Mouse (Mus musculus): ENCODE measurements around the gene Zfp526. TPM values are rescaled to one million over a fixed set of nuclear protein-coding genes. Genes with fewer than 3 reads are reported as not detected.
A peak's percentile ranks its signal among the peaks of the same experiment; 100 is the strongest.

Zfp526 gene
- polyA plus RNA-seq, 1 experiment from 2014 or later: 3.0 TPM

DNA sequence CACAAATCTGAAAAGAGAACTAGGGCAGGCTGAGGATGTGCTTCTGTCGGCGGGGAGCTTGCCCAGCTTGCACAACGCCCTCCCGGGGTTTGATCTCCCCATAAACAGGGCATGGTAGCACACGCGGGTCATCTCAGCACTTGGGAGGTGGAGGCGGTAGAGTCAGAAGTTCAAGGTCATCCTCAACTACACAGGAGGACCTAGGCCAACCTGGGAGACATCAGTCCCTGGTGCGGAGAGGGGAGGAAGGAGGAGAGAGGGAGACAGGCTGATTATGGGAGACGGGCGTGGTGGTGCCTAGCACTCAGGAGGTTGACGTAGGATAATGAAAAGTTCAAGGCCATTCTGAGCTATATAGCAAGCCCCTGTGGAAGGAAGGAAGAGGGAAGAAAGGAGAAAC is 30.4 kb upstream of the Zfp526 start:
- Histone ChIP-seq H3K27me3 (ENCODE audit: insufficient read depth, poor library complexity, severe bottlenecking) (peaks cover 7% of the 10 kb centered on the region; the same call in 1 of the 2 replicates), H3K4me1 (no peaks in the 10 kb centered on the region), H3K36me3 (no peaks in the 10 kb centered on the region), H3K27ac (no peak overlapping the region), H3K9me3 (no peaks in the 10 kb centered on the region), H3K4me3 (no peak overlapping the region)
- 82% methylated on average over 11 of the region's 11 CpGs for WGBS
- no peak for DNase-seq (ENCODE audit: low spot score)

DNA sequence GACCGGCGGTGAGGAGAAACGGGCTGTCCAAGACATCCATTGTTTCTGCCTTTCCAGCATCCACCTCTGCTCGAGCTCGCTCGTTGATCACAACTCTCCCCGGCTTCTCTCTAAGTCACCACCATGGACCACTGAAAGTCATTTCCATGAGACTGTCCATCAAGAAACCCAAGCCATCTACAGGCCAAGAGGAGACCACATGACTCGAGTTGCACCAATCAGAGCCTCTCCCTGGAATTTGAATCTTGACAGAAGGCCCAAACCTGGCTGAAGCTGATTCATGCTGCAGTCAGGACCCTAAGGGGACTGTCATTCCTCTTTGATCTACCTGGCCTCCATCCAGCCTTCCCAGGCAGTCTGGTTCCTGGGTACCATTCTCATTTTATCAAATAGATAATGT is 29.1 kb upstream of the Zfp526 start:
- Histone ChIP-seq H3K27me3 (ENCODE audit: insufficient read depth, poor library complexity, severe bottlenecking) (no peaks in the 10 kb centered on the region), H3K9me3 (no peaks in the 10 kb centered on the region), H3K4me1 (no peaks in the 10 kb centered on the region), H3K4me3 (no peak overlapping the region), H3K27ac (no peak overlapping the region), H3K36me3 (no peaks in the 10 kb centered on the region)
- WGBS: 73% methylated on average over 8 of the region's 8 CpGs
- no peak for DNase-seq (ENCODE audit: low spot score)

DNA sequence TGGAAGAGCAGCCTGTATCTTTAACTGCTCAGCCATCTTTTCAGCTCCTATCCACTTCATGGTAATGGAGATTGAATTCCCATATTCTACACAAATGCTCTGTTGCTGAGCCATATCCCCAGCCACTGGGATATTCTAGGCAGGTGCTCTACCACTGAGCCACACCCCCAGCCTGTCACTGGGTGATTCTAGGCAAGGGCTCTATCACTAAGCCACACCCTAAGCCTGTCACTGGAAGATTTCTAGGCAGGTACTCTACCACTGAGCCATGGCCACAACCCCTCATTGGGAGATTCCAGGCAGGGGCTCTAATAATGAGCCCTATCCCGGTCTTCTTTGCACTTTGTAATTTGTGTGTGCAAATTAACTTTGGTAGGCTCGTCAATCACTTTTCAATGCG is 26.1 kb upstream of the Zfp526 start:
- Histone ChIP-seq H3K27ac (no peak overlapping the region), H3K27me3 (ENCODE audit: insufficient read depth, poor library complexity, severe bottlenecking) (no peaks in the 10 kb centered on the region), H3K4me1 (0 out of 2 replicates have a peak, but pooled peaks cover 6% of the 10 kb centered on the region), H3K4me3 (no peak overlapping the region), H3K36me3 (no peaks in the 10 kb centered on the region), H3K9me3 (no peaks in the 10 kb centered on the region)
- WGBS: 75% methylated on average over 3 of the region's 3 CpGs
- no peak for DNase-seq (ENCODE audit: low spot score)

DNA sequence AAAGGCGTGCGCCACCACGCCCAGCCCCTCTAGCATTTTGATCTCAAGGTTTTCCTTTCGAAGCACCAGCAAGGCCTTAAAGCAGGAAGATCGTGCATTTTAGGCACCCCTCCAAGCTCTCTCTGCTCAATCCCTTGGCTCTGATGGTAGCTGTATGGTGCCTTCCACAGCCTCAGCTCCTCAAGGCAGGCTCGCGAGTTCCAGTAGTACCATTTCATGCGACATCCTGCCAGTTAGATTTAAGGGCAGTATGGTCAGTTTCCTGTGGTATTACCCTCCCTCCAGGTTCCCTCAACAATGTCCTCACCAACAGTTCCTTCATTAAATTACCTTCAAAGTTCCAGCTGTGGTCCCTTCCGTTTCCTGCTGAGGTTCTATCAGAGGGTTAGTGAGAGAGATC is 25.1 kb upstream of the Zfp526 start:
- Histone ChIP-seq H3K9me3 (no peaks in the 10 kb centered on the region), H3K27me3 (ENCODE audit: insufficient read depth, poor library complexity, severe bottlenecking) (no peaks in the 10 kb centered on the region), H3K4me3 (no peak overlapping the region), H3K36me3 (no peaks in the 10 kb centered on the region), H3K4me1 (0 out of 2 replicates have a peak, but pooled peaks cover 6% of the 10 kb centered on the region), H3K27ac (no peak overlapping the region)
- DNase-seq (ENCODE audit: low spot score): no peak
- WGBS: 84% methylated on average over 9 of the region's 9 CpGs

DNA sequence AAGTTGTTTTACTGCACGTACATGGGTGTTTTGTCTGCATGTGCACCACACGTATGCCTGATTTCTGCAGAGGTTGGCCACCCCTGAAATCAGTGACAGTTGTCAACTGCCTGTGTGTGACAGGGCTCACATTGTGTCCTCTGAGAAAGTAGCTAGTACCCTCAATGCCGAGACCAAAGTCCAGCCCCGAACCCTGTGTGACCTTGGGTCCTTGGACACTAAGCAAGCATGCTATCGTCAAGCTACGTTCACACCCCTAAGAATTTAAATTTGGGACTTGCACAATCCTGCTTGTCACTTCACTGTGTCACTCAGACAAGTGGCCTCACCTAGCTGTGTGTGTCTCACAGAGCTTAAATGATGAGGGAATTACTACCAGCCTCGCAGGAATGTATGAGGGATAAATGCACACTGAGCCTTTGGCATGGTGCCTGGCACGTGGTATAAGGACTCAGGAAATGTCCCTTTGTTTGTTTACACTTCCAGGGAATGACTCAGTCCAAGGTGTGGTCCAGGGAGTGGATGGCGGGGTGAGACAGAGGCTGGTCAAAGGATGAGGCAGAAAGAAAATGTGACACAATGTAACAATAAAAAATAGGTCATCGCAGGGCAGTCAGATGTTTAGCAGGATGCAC is 23.7 kb upstream of the Zfp526 start:
- no peak for DNase-seq (ENCODE audit: low spot score)
- H3K4me3 ChIP-seq: no peak overlapping the region
- no peak overlapping the region for H3K27ac ChIP-seq
- H3K4me1 ChIP-seq: 0 out of 2 replicates have a peak, but pooled peaks cover 6% of the 10 kb centered on the region
- 56% methylated on average over 10 of the region's 10 CpGs for WGBS
- peaks cover 6% of the 10 kb centered on the region for H3K36me3 ChIP-seq
- no peaks in the 10 kb centered on the region for H3K27me3 ChIP-seq (ENCODE audit: insufficient read depth, poor library complexity, severe bottlenecking)
- no peaks in the 10 kb centered on the region for H3K9me3 ChIP-seq

DNA sequence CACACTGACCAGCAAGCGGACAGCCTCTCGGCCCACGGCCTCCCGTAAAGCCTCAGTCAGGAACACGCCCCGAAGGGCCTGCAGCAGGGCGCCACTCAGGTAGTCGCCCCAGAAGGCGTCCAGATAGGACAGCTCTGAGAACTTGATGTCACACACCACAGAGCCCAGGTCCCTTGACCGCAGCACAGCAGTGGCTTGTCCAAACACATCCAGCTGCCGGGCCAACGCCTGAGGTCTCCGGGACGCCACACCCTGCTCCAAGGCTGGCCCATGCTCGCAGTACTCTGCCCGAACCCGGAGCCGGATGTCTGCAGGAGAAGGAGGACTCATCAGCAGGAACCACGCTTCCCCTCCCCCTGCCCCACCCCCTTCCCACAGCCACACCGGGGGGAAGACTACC is 17.6 kb upstream of the Zfp526 start:
- no peak for DNase-seq (ENCODE audit: low spot score)
- WGBS: 92% methylated on average over 20 of the region's 20 CpGs
- H3K36me3 ChIP-seq: peaks cover 35% of the 10 kb centered on the region
- no peaks in the 10 kb centered on the region for H3K9me3 ChIP-seq
- H3K27me3 ChIP-seq (ENCODE audit: insufficient read depth, poor library complexity, severe bottlenecking): no peaks in the 10 kb centered on the region
- H3K27ac ChIP-seq: no peak overlapping the region
- no peak overlapping the region for H3K4me3 ChIP-seq
- peaks cover 14% of the 10 kb centered on the region for H3K4me1 ChIP-seq

DNA sequence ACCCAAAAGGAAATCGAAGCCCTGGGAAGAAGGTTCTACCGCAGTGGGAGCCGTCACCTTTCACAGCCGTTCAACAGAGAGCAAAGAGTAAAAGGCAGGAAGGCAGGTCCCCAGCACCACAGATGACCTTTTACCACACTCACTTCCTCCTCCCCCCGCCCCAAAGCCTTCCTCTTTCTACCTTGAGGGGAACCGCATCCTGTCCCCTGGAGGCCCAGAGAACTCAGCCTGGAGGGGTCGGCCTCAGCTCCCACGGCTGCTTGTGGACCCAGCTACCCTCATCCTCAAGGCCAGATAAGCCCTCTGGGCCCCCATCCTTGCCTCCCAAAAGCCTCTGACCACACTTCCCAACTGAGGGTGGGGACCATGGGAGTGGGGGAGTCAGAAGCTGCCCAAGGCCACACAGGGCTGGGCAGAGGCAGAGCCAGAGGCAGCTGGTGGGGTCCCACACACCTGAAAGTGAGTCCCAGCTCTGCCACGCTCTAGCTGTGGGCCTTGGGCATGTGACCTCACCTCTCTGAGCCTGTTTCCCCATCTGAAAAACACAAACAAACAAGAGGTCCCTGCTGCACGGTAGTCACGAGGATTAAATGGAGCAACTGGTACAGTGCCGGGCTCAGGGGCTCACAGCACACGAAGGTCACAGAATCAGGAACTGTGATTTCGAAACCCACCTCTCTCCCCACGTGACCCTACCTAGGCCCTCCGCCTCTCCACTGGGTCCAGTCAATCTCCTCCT is 15.7 kb upstream of the Zfp526 start:
- no peaks in the 10 kb centered on the region for H3K27me3 ChIP-seq (ENCODE audit: insufficient read depth, poor library complexity, severe bottlenecking)
- H3K4me1 ChIP-seq: peaks cover 14% of the 10 kb centered on the region
- H3K4me3 ChIP-seq: no peak overlapping the region
- peaks cover 54% of the 10 kb centered on the region for H3K36me3 ChIP-seq
- no peak for DNase-seq (ENCODE audit: low spot score)
- no peaks in the 10 kb centered on the region for H3K9me3 ChIP-seq
- peak overlapping the region; percentile 49 for H3K27ac ChIP-seq
- WGBS: 73% methylated on average over 16 of the region's 16 CpGs

DNA sequence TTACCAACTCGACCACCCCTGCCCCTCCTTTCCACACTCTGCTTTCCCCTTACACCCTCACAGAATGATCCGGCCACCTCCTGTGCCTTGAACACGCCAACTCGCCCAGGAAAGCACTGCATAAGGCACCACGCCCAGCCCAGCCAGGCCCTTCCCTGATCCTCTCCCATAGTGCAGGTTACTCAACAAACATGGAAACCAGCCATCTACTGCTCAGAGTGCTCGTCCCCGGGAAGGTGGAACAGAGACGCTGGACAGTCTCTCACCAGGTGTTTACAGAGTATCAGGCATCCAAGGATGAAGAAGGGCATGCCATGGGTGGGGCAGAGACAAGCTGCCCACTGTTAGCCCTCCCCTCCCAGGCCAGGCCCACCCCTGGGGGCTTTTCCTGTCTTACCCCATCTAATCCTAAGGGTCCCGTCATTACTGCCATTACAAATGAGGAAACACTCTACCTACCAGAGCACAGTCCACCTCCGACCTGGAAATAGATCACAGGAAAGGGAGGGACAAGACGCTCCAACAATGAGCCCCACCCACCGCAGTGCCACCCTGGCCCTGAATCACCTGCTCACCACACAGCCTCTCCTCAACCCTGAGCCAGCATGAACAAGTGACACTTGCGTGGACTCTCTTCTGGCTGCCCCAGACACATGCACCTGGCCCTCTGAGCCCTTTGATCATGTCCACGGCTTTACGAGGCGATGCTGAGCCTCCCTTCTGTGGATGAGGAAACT is 15.0 kb upstream of the Zfp526 start:
- Histone ChIP-seq H3K27ac (no peak overlapping the region), H3K9me3 (no peaks in the 10 kb centered on the region), H3K27me3 (ENCODE audit: insufficient read depth, poor library complexity, severe bottlenecking) (no peaks in the 10 kb centered on the region), H3K4me3 (no peak overlapping the region), H3K4me1 (peaks cover 14% of the 10 kb centered on the region), H3K36me3 (peaks cover 61% of the 10 kb centered on the region)
- 89% methylated on average over 16 of the region's 16 CpGs for WGBS
- DNase-seq (ENCODE audit: low spot score): no peak

DNA sequence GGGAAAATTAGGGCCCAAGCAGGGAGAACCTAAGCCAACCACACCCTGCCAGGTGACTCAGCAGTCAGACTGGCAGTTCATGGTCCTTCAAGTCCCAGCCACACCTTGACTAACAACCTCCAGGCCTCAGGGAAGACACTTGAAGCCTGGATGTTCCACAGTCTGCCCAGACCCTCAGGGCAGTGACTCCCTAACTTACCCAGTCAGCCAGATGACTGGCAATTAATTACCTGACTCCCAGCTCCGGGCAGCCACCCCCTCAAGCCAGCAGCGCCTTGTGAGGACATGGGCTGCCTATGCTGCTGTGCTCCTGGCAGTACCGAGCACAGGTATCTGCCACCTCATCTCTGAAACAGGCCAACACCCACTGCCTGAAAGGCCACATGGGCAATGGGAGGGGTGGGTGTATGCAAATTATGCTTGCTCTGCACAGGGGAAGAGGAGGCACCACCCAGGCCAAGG is 12.0 kb upstream of the Zfp526 start:
- DNase-seq (ENCODE audit: low spot score): no peak
- peaks cover 14% of the 10 kb centered on the region for H3K4me1 ChIP-seq
- no peaks in the 10 kb centered on the region for H3K27me3 ChIP-seq (ENCODE audit: insufficient read depth, poor library complexity, severe bottlenecking)
- 84% methylated on average over 3 of the region's 3 CpGs for WGBS
- no peaks in the 10 kb centered on the region for H3K9me3 ChIP-seq
- H3K4me3 ChIP-seq: no peak overlapping the region
- no peak overlapping the region for H3K27ac ChIP-seq
- H3K36me3 ChIP-seq: peaks cover 41% of the 10 kb centered on the region

DNA sequence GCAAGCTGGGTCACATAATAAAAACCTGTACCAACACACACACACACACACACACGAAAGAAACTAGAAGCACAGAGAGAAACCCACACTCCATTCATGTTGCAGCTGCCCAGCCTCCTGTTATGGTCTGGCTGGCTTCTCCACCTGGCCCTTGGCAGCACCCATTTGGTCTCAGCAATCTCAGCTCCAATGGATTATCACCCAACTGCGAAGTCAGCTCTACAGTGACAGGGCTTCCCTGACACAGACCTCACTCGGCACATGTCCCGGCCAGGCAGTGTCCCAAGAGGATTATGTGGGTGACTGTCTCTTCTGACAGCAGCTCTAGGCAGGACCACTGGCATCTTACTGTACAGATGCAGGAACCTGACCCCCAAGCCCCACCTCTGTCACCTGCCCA is 10.7 kb upstream of the Zfp526 start:
- Histone ChIP-seq H3K27me3 (ENCODE audit: insufficient read depth, poor library complexity, severe bottlenecking) (no peaks in the 10 kb centered on the region), H3K4me1 (peaks cover 3% of the 10 kb centered on the region), H3K27ac (no peak overlapping the region), H3K9me3 (no peaks in the 10 kb centered on the region), H3K36me3 (peaks cover 49% of the 10 kb centered on the region), H3K4me3 (no peak overlapping the region)
- DNase-seq (ENCODE audit: low spot score): no peak
- WGBS: 82% methylated on average over 4 of the region's 4 CpGs

DNA sequence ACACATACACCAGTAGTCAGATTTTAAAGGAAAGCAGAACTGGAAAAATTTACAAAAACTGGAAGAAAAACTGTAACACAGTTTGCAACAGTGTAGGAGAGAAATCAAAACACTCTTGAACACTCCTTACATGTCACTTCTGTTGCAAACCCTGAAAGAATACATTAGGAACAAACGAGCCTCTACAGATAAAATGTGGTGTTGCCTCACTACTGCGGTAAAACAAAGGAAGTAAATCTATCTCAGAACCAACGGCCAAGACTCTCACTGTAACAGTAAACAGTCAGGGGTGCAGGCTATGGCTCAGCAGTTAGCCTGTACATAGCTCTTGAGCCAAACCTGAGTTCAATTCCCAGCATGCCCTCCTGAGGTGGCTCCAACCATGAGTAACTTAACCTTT is 8.1 kb upstream of the Zfp526 start:
- no peaks in the 10 kb centered on the region for H3K9me3 ChIP-seq
- H3K4me1 ChIP-seq: peaks cover 2% of the 10 kb centered on the region; the same call in 1 of the 2 replicates
- WGBS: 71% methylated on average over 3 of the region's 3 CpGs
- H3K27ac ChIP-seq: no peak overlapping the region
- no peak overlapping the region for H3K4me3 ChIP-seq
- peaks cover 43% of the 10 kb centered on the region for H3K36me3 ChIP-seq
- H3K27me3 ChIP-seq (ENCODE audit: insufficient read depth, poor library complexity, severe bottlenecking): no peaks in the 10 kb centered on the region
- DNase-seq (ENCODE audit: low spot score): no peak

DNA sequence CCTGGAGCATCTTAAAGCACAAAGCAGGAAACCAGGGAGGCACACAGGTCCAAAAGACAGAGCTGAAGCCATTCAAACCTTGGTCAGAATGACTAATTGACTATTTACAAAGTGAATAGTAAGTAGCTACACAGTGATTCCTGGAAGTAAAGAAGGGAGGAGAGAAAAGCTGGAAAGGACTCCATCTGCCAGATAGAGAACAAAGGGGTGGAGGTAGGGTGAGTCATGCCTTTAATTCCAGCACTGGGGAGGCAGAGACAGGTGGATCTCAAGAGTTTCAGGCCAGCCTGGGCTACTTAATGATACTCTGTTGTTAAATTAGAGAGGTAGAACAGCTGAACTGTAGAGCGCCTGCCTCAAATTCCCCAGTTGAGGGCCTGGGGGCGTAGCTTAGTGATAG is 7.1 kb upstream of the Zfp526 start:
- WGBS: 85% methylated on average over 2 of the region's 2 CpGs
- Histone ChIP-seq H3K36me3 (peaks cover 33% of the 10 kb centered on the region), H3K27ac (no peak overlapping the region), H3K9me3 (no peaks in the 10 kb centered on the region), H3K27me3 (ENCODE audit: insufficient read depth, poor library complexity, severe bottlenecking) (no peaks in the 10 kb centered on the region), H3K4me1 (peaks cover 11% of the 10 kb centered on the region), H3K4me3 (no peak overlapping the region)
- DNase-seq (ENCODE audit: low spot score): no peak
